Mouse (Mus musculus): ENCODE measurements around the gene Padi4. TPM values are rescaled to one million over a fixed set of nuclear protein-coding genes. Genes with fewer than 3 reads are reported as not detected.

The Padi4 gene
- polyA plus RNA-seq (2017; shearing (Covaris generic)): 6.3 TPM

GRCm38 (mm10) chr4:140774025-140774800, at the start of gene Padi4:
Gene Padi4 (minus strand): TSS chr4:140774236.

GRCm38 (mm10) chr4:140810458-140811260, 36.6 kb upstream of the Padi4 start, which contains the start of gene Padi3:
Gene Padi3 (minus strand): TSS chr4:140810648.

GRCm38 (mm10) chr4:140742543-140742942, 31.5 kb downstream of the Padi4 start, which contains the start of gene Padi6:
Gene Padi6 (minus strand): TSS chr4:140742643.

GRCm38 (mm10) chr4:140700269-140701018, 73.6 kb downstream of the Padi4 start, which contains the start of gene Rcc2:
Gene Rcc2 (plus strand): TSS chr4:140700541.

Other genes with a start within 250 kb of the Padi4 start
- gene Arhgef10l, start 108.2 kb downstream of the Padi4 start, polyA plus RNA-seq (2017; shearing (Covaris generic)): 0.73 TPM
- 7.6 TPM for gene Rcc2, start 73.7 kb downstream of the Padi4 start, polyA plus RNA-seq (2017; shearing (Covaris generic))
- not detected for gene Padi6, start 31.6 kb downstream of the Padi4 start, polyA plus RNA-seq (2017; shearing (Covaris generic))
- gene Padi3, start 36.4 kb upstream of the Padi4 start, polyA plus RNA-seq (2017; shearing (Covaris generic)): 0.50 TPM
- gene Padi1, start 71.5 kb upstream of the Padi4 start, polyA plus RNA-seq (2017; shearing (Covaris generic)): 0.42 TPM
- gene Padi2, start 132.1 kb upstream of the Padi4 start, polyA plus RNA-seq (2017; shearing (Covaris generic)): 20.6 TPM
- gene Sdhb, start 187.0 kb upstream of the Padi4 start, polyA plus RNA-seq (2017; shearing (Covaris generic)): 331 TPM
- gene Atp13a2, start 212.6 kb upstream of the Padi4 start, polyA plus RNA-seq (2017; shearing (Covaris generic)): 6.6 TPM
- not detected for gene Mfap2, start 236.2 kb upstream of the Padi4 start, polyA plus RNA-seq (2017; shearing (Covaris generic))